Mouse (Mus musculus): ENCODE measurements at regions not wholly inside any gene's neighbourhood (a gene's known extent, or its start where the extent isn't known, plus 50 kb on each side); places are given as distances from the start of the nearest gene placed in this dataset.

DNA sequence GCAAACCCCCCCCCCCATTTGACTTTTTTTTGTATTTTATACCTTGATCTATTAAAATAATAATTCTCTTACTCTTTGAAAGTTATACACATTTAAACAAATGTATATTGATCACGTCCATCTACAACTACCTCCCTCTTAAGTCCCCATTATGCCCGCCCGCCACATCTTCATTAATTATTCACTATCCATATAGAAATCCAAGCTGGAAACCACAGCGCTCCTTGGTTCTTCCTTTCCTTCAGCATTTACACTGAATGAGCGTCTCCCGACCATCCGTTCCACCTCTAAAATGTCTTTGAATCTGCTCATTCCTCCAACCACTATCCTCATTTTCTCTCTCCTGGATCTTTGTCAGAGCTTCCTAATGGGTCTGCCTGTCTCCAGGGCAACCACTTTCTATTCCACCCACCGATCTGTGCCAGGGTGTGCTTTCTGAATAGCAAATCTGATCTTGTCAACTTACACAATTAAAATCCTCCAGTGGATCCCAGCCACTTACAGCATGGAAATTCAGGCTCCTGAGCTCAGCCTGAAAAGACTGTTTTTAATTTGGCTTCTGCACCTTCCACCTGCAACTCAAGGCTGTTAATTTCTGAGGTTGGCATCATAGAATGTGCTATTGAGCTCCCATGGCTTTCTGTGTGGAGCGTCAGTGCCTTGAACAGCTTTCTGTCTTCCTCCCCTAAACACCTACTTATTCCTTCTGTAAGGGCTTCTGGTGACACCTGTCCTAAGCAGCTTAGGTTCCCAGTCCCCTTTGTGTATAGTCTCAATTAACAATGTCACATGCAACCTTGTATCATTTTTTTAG is 265.5 kb downstream of the Spry2 start:
- no peak for DNase-seq

DNA sequence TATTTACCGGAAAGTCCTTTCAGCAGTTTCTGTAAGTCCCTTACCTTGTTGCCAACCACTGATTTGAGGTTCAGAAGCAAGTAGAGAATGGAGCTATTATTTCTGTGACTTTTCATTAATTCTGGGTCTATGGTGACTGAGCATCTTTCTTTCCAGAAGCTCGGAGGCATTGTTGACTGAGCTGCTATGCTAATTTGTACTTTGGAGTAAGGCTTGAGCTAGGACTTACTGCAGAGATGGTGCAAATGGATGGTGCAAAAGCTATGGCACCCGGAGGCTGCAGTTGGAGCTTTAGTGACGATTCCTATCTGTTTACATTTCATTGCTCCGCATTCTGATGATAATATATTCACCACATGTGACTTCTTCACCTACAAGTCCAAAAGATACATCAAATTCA is 266.2 kb downstream of the Spry2 start:
- DNase-seq: no peak

DNA sequence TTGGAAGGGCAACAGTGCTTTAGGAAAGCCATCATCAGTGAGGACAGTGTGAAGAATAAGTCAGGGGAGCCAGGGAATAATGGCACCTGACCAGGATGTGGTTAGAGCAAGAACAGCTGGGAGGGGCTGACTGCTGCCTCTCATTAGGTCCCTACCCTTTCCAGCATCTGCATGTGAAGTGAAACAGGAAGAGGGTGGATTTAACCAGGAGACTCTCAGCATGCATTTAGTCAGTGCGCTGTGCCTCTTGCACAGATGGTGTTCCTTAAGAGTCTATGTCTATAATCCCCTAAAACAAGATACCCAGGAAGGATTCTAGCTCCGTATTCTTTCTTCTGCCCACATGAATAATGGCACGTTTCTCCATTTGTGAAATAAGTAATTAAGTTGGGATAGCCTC is 267.9 kb downstream of the Spry2 start:
- no peak for DNase-seq

DNA sequence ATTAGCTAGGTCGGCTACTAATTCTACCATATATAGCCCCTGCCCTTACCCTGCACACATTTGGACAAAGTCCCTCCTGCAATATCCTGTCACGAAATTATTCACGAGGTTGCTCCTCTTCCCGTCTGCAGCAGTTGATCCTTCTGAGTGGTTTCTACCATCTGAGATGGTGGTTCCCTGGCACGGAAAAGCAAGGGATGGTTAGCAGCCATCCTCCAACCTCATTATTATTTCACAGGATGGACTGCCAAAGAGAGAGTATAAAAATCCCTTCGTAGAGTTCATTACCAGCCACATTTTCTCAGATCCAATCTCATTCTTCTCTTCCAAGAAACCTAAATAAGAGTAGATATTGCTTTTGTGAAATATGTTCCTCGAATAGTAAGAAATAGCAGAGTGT is 272.2 kb downstream of the Spry2 start:
- no peak for DNase-seq

DNA sequence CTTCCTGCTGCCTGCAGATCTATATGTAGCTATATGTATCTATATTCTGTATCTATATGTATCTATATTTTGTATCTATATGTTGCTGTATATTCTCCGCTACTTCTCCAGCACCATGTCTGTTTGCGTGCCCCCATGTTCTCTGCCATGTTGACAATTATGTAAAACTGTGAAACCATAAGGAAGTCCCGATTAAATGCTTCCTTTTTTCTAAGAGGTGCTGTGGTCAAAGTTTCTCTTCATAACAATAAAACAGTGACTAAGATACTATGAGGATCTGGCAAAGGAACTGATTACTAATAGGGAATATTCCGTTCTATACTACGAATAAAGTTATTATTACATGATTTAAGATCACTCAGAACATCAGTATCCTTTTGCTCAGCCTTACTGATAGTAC is 274.5 kb downstream of the Spry2 start:
- DNase-seq: no peak

DNA sequence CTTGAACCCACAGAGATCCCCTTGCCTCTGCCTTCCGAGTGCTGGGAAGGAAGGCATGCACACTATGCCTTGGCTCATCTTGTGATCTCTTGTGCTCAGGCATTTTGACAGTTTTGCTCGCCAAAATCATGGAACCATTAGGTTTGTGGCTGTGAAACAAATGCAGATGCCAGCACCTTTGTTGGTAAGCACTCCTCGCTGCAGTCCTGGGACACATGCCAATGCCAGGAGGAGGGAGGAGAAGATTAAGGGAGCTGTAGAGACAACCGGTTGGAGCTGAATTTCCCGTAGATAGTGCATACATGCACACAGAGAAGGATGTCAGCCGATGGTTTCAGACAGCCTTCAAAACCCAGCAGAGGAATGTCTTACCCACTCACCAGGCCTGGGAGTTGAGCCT is 275.5 kb downstream of the Spry2 start:
- DNase-seq: no peak

DNA sequence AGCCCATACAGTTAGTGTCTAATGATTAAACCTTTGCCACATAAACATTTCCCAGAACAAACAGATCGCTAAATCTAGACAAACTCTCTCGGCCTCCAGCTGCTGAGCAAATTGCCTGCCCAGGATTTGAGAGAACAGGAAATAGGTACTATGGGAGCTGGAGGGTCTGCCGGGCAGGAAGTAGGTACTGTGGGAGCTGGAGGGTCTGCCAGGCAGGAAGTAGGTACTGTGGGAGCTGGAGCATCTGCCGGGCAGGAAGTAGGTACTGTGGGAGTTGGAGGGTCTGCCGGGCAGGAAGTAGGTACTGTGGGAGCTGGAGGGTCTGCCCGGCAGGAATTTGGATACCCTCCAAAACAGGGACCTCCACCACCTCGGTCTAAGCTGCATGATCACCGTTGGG is 277.2 kb downstream of the Spry2 start:
- DNase-seq: no peak

DNA sequence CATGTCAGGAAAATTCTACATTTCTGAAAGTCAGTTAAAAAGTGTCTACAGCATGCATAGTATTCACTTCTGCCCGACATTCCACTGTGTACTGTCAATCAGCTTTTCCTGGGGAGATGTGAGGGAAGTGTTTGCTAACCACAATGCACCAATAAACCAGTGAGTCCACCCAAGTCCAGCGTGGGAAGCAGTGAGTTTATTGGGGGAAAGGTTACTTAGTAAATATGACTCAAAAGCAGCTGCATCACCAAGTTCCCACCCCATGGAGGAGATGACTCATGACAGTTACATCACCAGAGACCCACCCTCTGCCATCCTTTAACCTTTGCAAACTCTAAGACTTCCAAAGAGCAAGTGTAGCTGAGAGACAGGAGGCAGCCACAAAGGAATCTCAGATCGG is 280.9 kb downstream of the Spry2 start:
- DNase-seq: no peak

DNA sequence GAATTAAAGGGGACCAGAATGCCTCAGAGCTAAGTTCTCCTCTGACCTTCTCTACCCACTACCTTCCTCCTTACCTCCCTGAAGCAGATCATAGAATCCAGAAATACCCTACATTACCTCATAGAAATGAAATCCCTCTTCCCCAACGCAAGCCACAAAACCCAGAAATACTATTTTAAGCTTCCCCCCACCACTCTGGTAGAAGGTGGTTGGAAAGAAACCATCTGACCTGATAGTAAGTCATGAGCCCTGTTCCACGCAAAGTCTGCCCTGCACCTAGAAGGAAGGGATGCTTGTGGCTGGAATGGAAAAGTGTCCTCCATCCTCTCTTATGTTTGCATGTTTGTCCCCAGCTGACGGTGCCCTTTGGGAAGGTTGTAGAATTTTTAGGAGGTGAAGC is 283.8 kb downstream of the Spry2 start:
- DNase-seq: no peak

DNA sequence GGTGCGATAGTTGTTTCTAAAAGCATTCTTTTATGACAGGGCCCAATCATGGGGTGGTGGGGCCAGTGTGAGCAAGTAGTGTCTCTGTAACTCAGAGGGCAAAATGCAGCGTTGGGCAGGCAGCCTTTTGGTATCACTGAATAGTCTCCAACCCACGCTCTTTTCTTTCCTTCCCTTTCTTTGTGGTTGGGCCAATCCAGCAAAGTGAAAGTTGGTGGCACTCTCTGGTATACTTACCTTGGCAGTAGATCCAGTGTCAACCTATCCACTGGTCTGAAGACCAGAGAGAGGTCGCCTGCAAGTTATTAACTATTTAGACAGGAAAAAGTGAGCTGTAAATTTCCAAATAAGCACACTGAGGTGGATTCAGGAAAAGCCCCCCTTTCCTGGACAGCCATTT is 287.8 kb downstream of the Spry2 start:
- no peak for DNase-seq

DNA sequence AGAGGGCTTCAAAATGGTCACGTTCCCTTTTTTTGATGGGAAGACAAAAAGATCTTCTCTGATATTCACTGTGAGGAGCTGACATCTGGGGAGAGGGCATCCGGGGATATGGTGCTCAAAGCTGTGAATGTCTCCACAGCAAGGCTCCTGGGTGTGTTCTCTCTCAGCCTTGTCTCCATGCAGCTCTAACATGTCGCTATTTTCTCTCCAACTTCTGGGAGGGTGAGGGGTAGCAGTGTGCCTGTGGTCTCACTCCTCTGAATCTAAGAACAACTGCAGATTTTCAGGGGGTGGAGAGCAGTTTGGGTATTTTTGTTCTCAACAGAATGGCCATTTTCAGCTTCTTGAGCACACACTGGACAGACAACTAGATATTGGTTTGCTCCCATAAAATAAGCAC is 290.1 kb downstream of the Spry2 start:
- DNase-seq: no peak

DNA sequence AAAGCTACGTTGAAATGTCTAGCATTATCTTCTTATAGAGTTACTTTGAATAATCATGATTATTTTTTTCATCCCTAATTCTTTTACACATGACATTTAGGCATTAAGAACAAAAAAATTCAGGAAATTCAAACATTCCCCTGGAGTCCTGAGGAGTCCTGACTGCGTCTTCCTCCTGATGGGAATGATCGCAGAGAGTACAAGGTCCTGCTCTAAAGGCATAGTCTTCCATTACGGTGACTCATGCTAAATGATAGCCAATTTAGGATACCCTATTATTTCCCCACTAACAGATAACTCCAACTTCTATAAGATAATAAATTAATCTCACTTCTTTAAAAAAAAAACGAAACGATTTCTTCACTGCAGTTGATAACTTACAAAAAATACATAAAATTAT is 292.2 kb downstream of the Spry2 start:
- DNase-seq: no peak

DNA sequence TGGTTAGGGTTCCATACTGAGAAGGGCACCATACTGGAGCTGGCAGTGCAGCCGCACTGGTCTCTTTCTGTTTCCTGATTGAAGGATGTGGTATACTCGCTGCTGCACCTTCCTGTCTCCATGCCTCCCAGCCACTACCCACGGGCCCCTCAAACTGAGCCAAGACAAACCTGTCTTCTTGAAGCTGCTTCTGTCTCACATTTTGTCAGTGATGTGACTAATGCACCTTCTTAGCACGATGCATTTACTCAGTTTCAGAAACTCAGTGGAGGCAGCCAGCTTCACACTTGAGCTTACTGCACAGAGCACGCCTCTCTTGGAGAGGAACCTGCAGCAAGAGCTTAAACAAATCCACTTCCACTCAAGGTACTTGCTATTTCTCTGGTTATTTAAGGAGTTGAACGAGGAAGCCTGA is 293.6 kb downstream of the Spry2 start:
- no peak for DNase-seq

DNA sequence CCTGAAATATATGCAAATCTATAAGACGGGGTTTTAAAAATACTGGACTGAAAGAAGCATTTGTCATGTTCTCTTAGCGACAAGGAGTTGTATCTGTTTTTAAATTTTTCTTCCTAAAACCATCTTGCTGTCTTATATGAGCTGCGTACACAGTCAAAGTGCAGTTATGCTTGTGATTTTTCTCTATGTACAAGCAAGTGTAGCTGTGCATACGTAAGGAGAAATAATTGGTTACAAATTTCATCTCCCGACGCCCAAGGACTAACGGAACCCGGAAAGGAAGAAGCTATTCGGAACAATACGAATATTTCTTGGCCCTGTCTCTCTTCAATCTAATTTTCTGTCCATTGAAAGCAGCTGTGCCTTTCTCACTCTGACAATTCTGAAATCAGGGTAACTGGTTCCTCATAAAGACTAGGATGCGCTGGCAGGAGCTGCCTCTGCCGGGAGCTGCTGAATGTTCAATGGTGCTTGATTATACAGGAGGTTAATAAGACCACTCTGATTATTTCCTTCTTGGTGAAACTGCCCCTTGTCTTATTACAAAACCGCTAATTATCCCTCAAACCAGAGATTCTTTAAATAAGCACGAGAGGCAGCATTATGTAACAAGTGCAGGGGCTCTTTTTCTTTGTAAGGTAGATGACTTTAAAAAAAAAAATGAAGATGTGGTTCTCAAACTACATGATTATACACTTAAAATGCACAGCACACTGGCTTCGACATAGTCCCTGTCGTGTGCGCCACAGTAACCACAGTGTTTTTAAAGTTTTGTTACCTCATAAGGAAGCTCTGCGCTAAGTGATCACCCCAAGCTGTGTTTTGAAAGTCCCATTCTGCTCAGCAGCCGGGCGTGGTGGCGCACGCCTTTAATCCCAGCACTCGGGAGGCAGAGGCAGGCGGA is 296.8 kb downstream of the Spry2 start:
- no peak for DNase-seq

DNA sequence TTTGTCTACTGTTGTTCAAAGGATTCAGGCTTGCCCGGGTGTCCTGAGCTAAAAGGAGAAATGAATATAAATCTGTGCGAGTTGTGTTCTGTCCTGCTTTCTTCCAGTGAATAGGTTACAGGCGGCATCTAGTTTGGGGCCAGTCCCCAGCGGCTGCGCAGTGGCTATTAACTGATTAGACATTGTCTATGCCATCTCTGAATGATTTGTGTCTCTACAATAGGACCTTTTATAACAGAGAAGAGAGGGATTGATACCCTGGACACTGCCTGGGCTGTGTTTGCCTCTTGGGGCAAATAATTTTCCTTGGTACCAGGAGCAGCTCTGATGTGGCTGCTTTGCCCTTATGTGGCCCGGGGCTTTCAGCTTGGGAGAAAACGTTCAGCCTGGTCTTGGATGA is 306.9 kb downstream of the Spry2 start:
- no peak for DNase-seq

DNA sequence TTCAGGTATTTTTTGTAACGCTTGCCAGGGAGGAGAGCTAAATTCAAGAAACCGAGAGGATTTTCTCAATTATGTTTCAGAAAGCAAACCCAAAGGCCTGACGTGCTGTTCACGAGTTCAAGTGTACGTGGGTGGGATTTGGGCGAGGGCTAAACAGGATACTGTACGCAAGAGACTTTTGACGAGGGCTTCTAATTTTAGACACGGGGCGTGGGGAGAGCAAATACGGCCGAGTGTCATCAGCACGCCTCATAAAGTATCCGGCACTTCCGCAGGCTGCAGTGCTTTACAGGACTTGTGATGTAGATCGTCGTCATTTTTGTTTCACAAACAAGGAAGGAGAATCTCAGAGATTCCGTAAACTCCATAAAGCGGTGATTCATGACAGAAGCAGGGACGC is 307.4 kb downstream of the Spry2 start:
- DNase-seq: no peak

DNA sequence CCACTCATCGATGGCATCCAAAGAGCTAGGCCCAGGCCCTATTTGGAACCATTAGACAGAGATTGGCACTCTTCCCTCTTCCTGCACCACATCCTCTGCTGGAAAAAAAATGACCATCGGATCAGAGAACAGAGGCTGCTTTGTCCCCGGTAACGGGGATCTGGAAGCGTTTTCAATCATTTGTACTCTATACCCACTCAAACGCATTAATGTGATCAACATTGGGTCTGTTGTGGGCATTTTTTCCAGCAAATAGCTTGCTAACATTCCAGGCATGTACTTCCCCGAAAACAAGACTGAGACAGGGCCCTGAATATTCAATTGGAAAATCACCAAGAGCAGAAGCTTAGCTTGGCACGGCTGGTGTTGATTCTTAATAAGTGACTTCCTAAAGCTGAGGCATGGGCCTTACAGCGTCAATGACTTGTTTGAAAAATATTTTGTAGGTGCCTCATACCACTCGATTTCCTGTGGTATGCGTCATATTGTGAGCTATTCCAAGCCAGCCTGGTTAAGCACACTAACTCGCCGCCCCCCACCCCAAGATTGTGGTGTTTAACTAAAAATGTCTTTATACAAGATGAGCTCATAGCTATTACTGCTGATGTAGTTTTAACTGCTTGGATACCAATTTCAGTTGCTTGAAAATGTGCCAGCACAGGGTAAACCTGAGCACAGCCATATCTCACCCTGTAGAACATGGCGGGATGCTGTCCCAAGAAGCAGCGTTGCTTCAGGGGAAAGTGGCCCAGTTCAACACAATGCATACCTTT is 308.0 kb downstream of the Spry2 start:
- DNase-seq: no peak

DNA sequence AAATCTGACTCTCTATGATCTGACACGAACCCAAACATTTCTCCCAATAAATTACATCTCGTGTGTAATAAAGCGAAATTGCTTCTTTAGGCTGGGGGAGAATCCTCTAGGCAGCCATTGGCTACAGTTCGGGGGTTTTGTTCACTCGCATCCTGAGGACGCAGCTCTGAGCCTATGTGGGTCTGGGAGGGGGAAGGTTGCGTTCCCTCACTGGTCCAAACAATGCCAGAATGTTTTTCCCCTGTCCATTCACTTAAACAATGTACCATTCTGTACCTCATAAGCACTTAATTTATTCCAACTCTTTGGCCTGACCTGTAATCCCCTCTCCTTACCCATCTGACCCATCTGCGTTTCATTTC is 308.6 kb downstream of the Spry2 start:
- DNase-seq: no peak

DNA sequence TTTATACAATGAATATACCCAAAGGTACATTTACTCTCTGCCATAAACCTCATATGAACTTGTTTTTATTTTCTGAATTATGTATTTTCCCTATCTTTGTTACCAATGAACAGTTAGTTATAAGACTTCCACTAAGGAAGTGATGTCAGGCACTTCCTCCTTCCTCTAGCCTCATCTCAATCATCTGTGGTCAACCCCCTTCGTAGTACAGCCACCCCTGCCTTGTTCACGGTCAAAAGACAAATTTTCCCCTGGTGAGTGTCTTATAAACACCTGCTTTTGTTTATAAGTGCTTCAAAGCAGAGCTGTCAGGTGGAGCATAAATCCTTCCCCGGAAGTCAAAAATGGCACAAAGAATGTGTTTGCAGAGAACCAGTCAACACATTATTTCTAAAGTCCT is 312.0 kb downstream of the Spry2 start:
- DNase-seq: no peak

DNA sequence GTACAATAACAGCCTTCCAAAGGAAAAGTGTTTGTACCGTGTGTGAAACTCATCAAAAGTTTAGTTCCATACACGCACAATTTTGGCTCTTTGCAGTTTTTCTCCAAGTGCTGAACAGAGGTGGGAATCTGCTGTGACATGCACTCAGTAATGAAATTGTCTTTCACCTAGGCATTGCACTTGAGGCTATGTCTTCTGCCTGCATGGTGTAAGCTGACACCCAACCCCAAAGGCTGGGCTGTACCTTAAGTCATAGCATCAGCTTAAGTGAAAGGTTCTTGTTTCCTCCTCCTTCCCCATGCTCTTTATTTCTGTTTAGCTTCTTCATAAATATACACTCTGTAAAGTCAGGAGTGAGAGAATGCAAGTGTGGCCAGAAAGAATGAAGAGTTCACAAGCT is 313.1 kb downstream of the Spry2 start:
- DNase-seq: no peak

DNA sequence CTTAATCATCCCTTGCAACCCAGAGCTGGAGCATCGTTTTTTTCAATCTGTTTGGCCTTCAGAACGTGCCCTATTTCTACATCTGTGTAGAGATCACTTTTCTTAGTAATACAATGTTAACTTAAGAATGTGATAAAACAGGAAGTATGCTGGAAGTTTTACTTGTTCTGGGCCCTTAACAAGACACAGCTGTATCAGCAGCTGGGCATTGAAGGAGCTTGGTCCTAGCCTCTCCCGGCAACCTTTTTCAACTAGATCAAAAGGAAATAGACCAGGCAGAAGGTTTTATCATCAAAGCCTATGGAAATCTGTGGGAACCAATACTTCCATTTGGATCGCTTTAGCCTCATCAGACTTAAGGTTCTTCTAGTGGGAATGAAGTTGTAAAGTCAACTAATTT is 317.9 kb downstream of the Ndfip2 start:
- DNase-seq: no peak

DNA sequence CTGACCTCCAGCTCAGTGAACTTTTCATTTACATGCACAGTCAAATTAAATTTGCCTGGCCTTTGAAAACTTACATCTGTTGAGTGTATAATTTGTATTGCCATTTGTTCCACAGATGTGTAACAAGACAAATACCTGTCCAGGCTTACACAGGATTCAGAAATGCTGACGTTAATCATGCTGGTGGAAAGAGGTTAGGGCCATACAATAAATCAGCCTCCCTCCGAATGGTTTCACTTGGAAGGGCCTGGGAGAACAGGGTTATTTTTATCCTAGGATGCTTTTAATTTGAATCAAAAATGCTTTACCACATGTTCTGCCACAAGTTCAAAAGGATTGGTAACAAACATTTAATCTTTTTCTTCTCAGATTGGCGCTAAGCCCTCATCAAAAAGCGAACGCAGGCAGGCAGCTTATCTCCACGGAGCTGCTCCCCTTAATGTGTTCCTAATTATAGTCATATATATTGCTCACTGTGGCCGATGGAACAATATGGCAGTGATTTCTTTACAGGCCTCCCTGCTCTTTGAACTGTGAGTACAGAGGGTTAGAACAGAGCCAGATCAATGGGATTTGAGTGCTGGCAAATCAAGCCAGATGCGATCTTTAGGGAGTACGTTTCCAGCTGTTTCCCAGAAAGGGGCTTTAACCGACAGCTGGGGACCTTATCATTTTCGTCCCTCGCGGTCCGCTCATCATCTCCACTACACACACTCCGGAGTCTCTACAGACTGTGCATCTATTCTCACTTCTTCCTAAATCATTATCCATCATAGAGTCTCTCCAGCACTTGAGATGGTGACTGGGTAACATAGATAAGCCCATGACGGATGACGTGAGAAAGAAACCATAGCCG is 313.9 kb downstream of the Ndfip2 start:
- no peak for DNase-seq
